Mouse (Mus musculus): ENCODE measurements around the gene Nwd1.

- no peak for TF ChIP-seq CTCF (IDR thresholded peaks at IDR 0.05; ENCODE audit: borderline replicate concordance, insufficient read depth, low read depth, low read length)
- no peak for TF ChIP-seq POLR2A (IDR thresholded peaks at IDR 0.05; ENCODE audit: borderline replicate concordance, insufficient read depth, low read length)
Observed at GRCm38 (mm10) chr8:72736868-72737267, 90.4 kb downstream of the Nwd1 start.
